Mouse (Mus musculus) hematopoietic stem cell, adult 5-6 weeks (primary cell): ENCODE results near the gene Ube2s. TPM values are rescaled to one million over a fixed set of nuclear protein-coding genes. Genes with fewer than 3 reads are reported as not detected.
A peak's percentile ranks its signal among the peaks of the same experiment; 100 is the strongest.
"Not testable (repeated sequence)": the region's sequence is repeated elsewhere in the genome, so short reads cannot be mapped to it uniquely, and the experiment has no call there.

Source experiments
- ATAC-seq, 2 experiments: fragments of 125-278 bp in 1 of 2; replicated peaks in 1 of 2; 2 replicates each; pipeline ENCODE4 v1.8.0; 2016 to 2017; ENCODE audit warnings: inconsistent platforms in 2 of 2, mild to moderate bottlenecking in 2 of 2, moderate number of reproducible peaks in 2 of 2, low read depth in 1 of 2, moderate TSS enrichment in 1 of 2; ENCODE audit not compliant: low FRiP score in 2 of 2, poor library complexity in 2 of 2, severe bottlenecking in 2 of 2, insufficient read depth in 1 of 2, low TSS enrichment in 1 of 2
- total RNA-seq: library from RNA; stranded (forward); fragments of 172-1452, 232-1000 nt; gene quantifications from 2 replicates; pipeline ENCODE4 v1.2.3, GENCODE M21; 2017

Gene Ube2s
- total RNA-seq, 1 experiment from 2014 or later: 174 TPM

DNA sequence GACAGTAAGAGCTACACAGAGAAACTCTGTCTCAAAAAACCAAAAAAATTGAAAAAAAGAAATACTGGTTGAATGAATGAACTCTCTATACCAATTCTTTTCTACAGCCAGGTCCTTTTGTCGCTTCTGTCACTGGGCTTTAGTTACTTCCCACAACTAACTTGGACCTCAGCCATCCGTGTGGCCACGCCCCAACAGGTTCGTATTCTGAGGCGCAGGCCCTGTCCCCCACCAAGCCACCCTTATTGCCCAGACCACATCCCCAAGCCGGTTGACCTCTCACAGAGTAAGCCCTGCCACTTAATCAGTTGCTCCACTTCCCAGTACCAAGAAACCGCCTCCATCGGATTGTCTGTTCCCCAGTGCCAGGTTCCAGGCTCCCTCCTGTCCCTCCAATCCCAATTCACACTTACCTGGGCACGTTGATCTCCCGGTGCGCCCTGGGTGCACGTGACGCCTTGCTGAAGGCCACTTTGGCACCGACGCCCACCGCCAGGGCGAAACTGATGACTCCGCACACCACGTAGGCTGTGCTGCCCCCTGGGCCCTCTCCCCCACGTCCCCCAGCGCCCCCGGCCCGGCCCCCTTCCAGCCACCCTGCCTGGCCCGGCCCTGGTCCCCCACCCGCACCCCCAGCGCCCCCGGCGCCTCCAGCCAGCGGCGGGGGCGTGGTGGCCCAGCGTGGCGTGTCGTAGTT lies 23.4 kb upstream of the Ube2s start:
- 0 out of 4 replicates have a peak, but pooled peaks of 1 of the 2 experiments have one; percentile 21 for ATAC-seq

DNA sequence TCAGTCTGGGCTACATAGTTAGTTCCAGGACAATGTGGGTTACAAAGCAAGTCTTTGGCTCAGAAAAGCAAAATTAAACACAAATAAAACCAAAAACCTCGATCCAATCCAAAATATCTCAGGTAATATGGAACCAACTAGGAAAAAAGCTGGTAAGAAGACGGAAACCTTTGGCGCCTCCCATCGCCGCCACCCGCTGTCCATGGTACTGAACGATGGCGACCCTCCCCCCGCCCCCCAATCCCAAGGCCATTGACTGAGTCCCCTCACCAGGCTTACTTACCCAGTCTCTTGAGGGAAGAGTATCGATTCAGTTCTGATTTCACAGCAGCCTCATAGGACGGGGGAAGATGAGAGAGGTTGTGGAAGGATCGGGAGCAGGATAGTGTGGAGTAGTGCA lies 18.1 kb upstream of the Ube2s start:
- ATAC-seq: no peak

DNA sequence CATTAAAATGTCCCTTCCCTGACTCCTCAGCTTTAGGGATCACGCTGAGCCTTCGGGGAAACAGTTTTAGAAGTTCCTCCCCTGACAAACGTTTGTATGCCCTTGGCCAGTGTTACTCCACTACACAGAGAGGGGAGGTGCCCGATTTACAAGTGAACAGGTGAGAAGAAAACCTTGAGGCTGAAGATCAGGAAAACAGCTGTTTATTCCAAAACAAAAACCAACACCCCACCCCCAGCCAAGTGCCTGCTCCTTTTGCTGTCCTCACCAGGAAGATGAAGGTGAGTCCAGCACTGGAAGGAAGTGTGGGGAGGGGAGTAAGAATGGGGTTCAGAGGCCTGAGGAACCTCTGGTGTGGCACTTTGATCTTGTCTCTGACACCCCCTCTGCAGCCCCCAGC lies 13.0 kb upstream of the Ube2s start:
- no peak for ATAC-seq

DNA sequence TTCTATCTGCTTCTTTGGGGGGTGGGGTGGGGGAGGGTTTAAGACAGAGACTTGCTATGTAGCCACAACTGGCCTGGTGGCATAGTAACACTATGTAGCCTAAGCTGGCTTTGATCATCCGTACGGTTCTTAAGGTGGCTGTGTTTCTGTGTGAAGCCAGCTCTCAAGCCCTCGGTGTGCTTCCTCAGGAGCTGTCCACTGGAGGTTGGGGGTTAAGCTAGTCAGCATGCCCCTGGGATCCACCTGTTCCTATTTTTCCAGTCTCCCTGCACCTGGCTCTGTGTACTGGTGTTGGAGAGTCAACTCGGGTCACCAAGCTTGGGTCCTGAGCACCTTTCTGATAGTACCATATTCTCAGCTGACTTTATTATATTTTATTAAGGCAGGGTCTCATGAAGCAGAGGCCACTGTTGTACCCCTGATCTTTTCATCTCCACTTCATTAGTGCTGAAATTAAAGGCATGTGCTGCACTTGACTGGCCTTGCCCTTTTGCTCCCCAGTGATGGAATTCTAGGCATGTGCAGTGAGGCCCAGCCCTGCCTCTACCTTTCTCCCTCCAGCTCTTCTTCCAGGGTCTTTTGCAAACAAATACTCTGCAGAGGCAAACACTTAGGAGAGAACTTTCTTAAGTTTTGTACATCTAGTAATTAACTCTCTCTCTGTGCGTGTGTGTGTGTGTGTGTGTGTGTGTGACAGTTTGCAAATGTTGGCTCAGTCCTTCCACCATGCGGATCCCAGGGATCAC lies 9.9 kb upstream of the Ube2s start:
- ATAC-seq: no peak

DNA sequence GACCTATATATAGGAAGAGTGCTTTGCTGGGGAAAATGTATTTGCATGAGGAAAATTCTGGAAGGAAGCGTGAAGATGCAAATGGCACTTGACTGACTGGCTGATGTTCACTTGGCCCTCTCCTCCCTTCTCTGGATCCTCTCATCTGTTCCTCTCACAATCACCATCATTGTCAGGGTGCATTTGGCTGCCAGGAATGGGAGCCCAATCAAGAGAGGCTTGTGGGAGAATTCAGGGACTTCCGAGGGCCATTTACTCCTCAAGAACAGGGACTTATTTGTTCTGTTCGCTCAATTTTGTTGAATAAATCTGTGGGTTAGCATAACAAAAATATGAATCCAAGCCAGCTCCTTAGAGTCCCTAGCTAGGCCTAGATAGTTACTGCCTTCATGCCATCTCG lies 9.3 kb upstream of the Ube2s start:
- no peak for ATAC-seq

DNA sequence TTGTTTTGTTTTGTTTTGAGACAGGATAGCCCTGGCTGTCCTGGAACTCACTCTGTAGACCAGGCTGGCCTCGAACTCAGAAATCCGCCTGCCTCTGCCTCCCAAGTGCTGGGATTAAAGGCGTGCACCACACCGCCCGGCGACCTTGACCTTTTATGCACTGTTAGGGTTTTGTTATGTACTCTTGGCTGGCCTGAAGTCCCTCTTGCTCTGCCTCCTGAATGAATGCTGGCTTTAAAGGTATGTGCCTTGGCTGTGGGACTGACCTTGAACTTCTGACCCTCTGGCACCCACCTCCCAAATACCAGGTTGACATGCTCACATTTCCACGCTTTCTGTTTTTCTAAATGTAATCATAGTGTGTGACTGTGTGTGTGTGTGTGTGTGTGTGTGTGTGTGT lies 8.5 kb upstream of the Ube2s start:
- ATAC-seq: not testable (repeated sequence)

DNA sequence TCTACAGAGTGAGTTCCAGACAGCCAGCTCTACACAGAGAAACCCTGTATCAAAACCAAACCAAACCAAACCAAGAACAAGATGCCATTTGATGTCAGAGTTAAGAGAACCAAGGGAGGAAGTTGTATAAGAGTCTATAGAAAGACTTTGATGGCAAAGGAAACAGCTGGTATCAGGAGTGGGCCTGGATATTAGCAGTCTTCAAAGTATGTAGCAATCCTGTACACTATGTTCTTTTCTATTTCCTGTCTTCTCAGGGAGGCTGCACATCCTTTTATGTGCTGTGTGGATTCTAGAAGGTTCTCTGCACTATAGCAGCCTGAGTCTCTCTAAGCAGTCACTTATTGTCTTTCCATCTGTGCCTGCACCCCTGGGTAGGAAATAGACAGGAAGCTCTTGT lies 4.2 kb upstream of the Ube2s start:
- no peak for ATAC-seq

DNA sequence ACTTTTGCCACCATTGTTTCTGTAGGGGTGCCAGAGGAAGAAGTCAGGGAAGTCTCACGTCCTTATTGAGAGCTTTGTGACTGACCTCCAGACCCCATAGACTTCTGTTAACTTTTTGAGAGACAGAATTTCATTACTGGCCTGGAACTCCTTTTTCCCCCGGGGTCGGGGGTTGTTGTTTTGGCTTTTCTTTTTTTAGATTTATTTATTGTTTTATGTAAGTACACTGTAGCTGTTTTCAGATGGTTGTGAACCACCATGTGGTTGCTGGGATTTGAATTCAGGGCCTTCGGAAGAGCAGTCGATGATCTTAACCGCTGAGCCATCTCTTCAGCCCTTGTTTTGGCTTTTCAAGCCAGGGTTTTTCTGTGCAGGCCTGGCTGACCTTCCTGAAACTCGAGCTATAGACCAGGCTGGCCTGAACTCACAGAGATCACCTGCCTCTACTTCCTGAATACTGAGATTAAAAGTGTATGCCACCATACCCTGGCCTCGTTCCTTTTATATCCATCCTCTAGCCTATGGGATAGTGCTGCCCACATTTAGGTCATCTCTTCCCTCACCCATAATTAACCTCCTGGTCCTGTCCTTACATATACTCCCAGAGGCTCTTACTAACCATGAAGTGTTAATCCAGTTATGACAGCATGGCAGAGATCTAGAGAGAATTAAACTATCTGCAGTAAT lies 858 bp upstream of the Ube2s start:
- no peak for ATAC-seq

DNA sequence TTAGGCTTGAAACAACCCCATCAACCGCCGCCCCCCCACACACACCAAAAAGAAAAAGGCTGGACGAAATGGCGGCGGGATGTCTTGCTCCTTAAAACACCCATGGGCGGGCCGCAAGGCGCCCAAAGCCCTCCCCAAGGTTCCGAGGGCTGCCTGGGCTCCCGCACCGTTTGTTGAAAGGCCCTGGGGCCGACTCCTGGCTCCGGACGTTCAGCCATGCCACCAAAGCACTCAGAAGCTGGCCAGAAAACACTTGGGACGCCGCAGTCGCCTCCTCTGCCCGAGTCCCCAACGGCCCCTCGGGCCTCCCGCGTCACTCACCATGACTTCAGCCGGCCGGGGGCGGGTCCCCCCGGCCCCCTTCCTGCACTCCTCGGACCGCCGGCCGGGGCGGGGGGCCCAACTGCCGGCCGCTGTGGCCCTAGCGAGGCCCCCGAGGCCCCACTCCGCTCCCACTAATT lies 518 bp downstream of the Ube2s start:
- no peak for ATAC-seq

DNA sequence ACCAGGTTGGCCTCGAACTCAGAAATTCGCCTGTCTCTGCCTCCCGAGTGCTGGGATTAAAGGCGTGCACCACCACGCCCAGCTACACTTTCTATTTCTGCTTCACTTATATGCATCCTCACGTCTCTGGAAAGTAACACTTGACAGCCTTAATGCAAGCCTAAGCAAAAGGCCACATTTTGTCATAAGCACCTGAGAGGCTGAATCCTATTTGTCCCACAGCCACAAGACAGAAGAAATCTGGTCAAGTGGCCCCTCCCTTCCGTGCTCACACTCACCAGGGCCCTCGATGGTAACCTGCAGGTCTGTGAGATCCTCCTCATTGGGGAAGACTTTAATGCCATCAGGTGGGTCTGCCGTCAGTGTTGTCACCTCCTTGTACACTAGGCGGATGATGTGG lies 1.3 kb downstream of the Ube2s start:
- ATAC-seq: not testable (repeated sequence)

DNA sequence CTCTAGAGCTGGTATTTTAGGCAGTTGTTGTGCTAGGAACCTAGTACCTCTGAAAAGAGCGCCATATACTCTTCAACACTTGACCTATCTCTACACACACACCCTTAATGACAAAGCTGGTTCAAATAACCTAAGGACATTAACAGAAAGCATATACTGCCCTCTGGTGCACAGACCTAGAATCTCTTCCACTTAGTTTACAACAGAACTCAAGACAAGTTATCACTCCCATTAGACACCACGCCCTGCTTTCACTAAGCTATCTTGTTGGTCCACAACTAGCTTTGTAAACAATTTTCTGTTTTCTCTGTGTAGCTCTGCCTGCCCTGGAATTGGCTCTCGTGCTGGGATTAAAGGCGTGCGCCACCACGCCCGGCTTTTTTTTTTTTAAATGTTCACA lies 5.7 kb downstream of the Ube2s start:
- ATAC-seq: peak; percentile 47 to 68; a peak in 2 of 4 replicates

DNA sequence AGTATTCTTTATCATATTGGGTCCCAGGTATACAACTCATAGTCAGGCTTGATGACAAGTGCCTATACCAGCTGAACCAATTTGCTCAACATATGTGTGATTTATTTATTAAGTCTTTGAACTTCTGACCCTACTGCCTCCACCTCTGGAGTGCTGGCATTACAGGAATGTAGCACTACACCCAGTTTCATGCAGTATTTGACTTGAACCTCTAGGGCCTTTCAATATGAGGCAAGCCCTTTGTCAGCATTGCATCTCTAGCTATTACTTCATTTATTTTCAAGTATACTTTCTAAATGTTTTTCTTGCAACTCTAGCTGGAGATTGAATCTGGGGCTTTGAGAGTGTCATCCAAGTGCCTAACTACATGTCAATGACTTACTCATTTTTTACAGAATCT lies 10.1 kb downstream of the Ube2s start:
- no peak for ATAC-seq

DNA sequence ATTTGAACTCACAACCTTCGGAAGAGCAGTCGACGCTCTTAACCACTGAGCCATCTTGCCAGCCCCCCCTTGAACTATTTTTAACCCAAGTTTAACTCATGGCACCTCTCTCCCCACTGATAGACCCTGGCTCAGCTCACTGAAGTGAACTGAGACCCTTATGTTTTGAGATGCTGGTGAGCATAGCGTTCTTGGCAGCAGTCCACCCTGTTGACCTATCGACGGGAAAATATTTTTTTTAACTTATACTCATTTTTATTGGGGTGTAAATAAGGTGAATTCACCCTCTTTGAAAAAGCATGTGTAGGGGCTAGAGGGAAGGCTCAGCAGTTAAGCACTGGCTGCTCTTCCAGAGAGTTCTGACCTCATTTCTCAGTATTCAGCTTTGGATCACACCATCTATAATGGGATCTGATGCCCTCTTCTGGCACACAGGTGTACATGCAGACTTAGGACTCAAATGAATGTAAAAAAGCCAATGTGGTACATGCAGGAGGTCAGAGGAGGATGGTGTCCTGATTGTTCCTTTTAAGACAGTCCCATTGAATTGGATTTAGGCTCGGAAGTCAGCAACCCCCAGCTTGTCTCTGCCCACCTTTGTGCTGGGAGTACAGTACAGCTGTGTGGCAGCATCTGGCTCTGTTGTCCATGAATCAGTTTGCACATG lies 16.5 kb downstream of the Ube2s start:
- ATAC-seq: peak; percentile 21 to 30; a peak in 1 of 4 replicates

DNA sequence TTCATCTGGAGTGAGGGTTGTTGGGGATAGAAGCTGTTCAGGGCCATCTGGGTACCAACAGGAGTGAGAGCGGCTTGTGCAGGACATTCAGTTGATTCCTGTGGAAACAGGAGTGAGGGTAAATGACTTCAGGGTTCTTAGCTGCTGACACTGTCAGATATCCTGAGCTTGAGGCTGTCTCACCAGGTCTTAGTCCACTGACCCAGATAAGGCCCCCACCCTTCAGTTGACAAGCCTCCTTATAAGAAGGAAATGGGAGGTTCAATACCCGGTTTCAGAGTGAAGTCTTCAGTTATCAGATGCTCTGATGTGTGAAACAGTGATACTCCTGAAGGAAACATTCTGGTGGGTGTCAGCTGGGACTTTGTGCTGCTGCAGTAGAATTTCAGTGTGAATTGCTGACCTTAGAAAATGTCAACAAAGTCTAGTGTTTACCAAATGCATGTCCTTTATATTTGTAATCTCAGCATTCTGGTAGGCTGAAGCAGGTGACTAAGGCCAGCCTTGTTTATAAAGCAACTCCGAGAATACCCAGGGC lies 17.7 kb downstream of the Ube2s start:
- no peak for ATAC-seq

DNA sequence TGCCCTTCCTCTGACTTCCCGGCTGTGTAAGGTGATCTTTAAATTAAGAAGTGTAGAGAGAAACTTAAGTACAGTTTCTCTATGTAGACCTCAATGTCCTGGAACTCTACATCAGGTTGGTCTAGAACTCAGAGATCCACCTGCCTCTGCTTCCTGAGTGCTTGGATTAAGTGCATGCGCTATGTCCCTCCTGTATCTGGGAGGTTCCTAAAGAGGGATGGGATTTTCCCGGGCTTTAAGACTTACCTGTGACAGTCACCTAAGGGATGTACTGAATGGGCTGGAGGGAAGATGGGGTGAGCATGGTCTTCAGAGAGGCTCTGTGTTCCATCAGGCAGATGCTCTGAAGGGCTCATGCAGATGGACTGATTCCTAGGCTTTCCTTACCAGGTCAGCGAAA lies 18.7 kb downstream of the Ube2s start:
- ATAC-seq: no peak

DNA sequence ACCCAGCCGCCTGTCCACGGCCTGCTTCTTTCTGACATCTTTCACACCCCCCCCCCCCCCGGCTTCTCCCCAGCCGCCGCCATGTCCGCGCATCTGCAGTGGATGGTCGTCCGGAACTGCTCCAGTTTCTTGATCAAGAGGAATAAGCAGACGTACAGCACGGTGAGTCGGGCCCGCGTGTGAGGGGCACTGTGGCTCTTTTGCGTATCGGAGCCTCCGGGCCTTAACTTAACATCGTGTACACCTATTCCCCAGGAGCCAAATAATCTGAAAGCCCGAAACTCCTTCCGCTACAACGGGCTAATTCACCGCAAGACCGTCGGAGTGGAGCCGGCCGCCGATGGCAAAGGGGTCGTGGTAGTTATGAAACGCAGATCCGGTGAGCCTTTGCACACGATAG lies 19.1 kb downstream of the Ube2s start:
- ATAC-seq: not testable (repeated sequence)
